Mouse (Mus musculus) liver, embryonic 12.5 days (tissue): ENCODE data around the gene Ryr2. TPM values are rescaled to one million over a fixed set of nuclear protein-coding genes. Genes with fewer than 3 reads are reported as not detected.
"Not testable (repeated sequence)": the region's sequence is repeated elsewhere in the genome, so short reads cannot be mapped to it uniquely, and the experiment has no call there.

ENCODE experiments used
- ATAC-seq: fragments of 200-750 bp; cut with Nextera tagmentation; 2 replicates; pipeline ENCODE4 v1.8.0; 2017; ENCODE audit warnings: moderate number of reproducible peaks, mild to moderate bottlenecking, moderate library complexity
- H3K27ac ChIP-seq: fragments of 300-500 bp; sonication (generic); 2 replicates; pipeline ENCODE4 v1.5.1; 2016; ENCODE audit warnings: mild to moderate bottlenecking
- H3K27me3 ChIP-seq: fragments of 300-500 bp; sonication (generic); replicated peaks from 2 replicates; pipeline ENCODE4 v1.6.1; 2016; ENCODE audit warnings: mild to moderate bottlenecking, moderate library complexity
- H3K36me3 ChIP-seq: fragments of 300-500 bp; sonication (generic); 2 replicates; pipeline ENCODE4 v1.6.1; 2016; ENCODE audit warnings: mild to moderate bottlenecking, moderate library complexity
- H3K4me1 ChIP-seq: fragments of 300-500 bp; sonication (generic); 2 replicates; pipeline ENCODE4 v1.6.1; 2016
- H3K4me2 ChIP-seq: fragments of 300-500 bp; sonication (generic); 2 replicates; pipeline ENCODE4 v1.6.1; 2016; ENCODE audit warnings: mild to moderate bottlenecking, moderate library complexity
- H3K4me3 ChIP-seq: fragments of 300-500 bp; sonication (generic); 2 replicates; pipeline ENCODE4 v1.5.1; 2016; ENCODE audit warnings: mild to moderate bottlenecking, moderate library complexity
- H3K9ac ChIP-seq: fragments of 300-500 bp; sonication (generic); 2 replicates; pipeline ENCODE4 v1.6.1; 2016; ENCODE audit warnings: mild to moderate bottlenecking, moderate library complexity
- H3K9me3 ChIP-seq: fragments of 300-500 bp; sonication (generic); replicated peaks from 2 replicates; pipeline ENCODE4 v1.6.1; 2016; ENCODE audit warnings: mild to moderate bottlenecking, moderate library complexity
- WGBS: fragments of 180-500 bp; shearing (Covaris S2); methylation state at CpG from one replicate; pipeline ENCODE4 v1.1.7; 2016; ENCODE audit not compliant: insufficient replicate concordance; 5-methylcytosine and 5-hydroxymethylcytosine counted together
- polyA plus RNA-seq: library from polyadenylated mRNA; unstranded; fragments of >200 nt; fragmentation: Nextera tagmentation; extraction: Ambion mirVana; gene quantifications from 2 replicates; pipeline ENCODE4 v1.2.1, GENCODE M21; 2016

Gene Ryr2
- polyA plus RNA-seq, result 0.20 and 0.62 TPM in 2 replicates

DNA sequence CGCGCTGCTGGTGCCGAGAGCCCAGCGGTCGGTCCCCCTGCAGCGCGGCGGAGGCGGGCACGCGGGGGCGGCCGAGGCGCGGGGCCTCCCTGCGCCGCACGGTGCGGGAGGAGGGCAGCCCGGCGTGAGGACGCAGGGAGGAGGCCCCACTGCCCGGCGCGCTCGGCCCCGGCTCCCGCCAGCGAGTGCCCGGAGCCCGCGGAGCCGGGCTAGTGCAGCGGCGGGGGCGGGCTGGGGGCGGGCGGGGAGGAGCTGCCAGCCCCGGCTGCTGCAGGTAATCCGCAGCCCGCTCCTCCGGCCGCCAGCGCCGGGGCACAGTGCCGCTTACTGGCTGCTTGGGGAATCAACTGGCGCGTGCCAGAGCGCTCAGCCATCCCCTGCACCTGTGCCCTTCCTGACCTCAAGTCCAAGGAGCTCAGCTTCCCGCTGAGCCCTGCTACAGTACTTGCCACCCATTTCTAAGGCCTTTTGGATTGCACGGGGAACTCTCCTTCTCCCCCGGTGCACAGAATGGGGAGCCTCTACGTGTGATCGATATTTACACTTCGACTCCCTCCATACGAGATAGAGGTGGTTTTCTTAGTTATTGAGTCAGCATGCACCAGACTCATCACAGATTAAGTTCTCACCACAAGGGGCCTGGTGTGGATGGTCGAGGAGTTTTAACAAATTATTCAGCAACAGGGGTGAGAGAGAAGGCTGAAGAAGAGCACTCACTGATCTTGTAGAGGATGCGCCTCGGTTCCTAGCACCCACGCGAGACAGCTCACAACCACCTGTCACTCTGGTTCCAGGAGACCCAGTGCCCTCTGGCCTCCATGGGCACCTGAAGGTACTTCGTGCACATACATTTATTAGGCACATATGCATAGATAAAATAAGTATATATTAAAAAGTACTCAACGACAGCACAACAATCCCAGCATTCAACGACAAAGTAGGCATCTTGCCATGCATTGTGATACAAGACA, at the start of gene Ryr2:
Ryr2 (minus strand) TSS at position 284 of the 971 bp plus-strand sequence.
- no peak within 1 kb of the TSS for H3K9ac ChIP-seq
- peaks cover 68% of the 10 kb centered on the region for H3K27me3 ChIP-seq
- peaks cover 13% of the 10 kb centered on the region for H3K4me1 ChIP-seq
- H3K9me3 ChIP-seq, result no peaks in the 10 kb centered on the region
- peak; percentile 74 for ATAC-seq
- H3K4me3 ChIP-seq, result peak within 1 kb of the TSS; percentile 58
- H3K27ac ChIP-seq, result no peak within 1 kb of the TSS
- H3K4me2 ChIP-seq, result peak within 1 kb of the TSS; percentile 81
- no peaks in the 10 kb centered on the region for H3K36me3 ChIP-seq
- WGBS, result 8% methylated on average over 48 of the region's 64 CpGs

- Histone ChIP-seq H3K9me3 (no peaks in the 10 kb centered on the region), H3K36me3 (no peaks in the 10 kb centered on the region), H3K27me3 (no peaks in the 10 kb centered on the region), H3K4me2 (no peak overlapping the region), H3K4me3 (no peak overlapping the region), H3K9ac (no peak overlapping the region), H3K27ac (no peak overlapping the region), H3K4me1 (no peaks in the 10 kb centered on the region)
- WGBS, result 77% methylated on average over 11 of the region's 11 CpGs
- ATAC-seq, result no peak
Measured at GRCm38 (mm10) chr13:12153922-12154321, 47.2 kb upstream of the Ryr2 start.

DNA sequence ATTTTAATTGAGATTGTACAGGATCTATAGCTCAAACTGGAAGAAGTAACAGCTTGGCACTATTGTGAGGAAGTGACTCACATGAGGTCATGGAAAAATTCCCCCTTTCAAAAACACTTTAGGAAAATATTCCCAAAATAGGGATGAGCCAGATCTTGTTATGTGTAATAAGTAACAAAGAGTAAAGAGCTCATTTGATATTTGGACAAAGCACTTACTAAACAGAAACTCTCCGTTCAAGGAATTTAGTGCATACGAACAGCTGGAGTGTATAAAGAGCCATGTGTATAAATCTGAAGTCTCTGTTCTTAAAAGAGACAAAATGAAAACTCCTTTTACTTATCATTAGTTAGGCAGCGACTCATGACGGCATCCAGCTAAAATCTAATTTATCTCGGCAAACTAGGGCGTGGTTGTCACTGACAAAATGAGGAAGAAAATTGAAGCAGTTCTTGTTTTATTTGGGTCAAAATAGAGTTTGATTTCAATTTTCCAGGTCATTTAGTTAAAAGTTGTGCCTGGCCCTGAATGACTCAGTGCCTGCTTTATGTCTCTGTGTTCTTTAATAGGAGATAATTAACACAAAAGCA, 40.3 kb upstream of the Ryr2 start:
- ATAC-seq, result no peak

GRCm38 (mm10) chr13:12146402-12146801, 39.7 kb upstream of the Ryr2 start:
- H3K4me2 ChIP-seq, result no peak overlapping the region
- no peak overlapping the region for H3K9ac ChIP-seq
- H3K27me3 ChIP-seq, result no peaks in the 10 kb centered on the region
- no peak overlapping the region for H3K4me3 ChIP-seq
- no peaks in the 10 kb centered on the region for H3K9me3 ChIP-seq
- H3K36me3 ChIP-seq, result no peaks in the 10 kb centered on the region
- no peaks in the 10 kb centered on the region for H3K4me1 ChIP-seq
- no peak overlapping the region for H3K27ac ChIP-seq
- 73% methylated on average over 2 of the region's 2 CpGs for WGBS
- ATAC-seq, result no peak

More for the DNA sequence above, 40.3 kb upstream of the Ryr2 start:
- Histone ChIP-seq H3K4me3 (no peak overlapping the region), H3K27ac (no peak overlapping the region), H3K4me1 (no peaks in the 10 kb centered on the region), H3K4me2 (no peak overlapping the region), H3K9ac (no peak overlapping the region), H3K27me3 (no peaks in the 10 kb centered on the region), H3K36me3 (no peaks in the 10 kb centered on the region), H3K9me3 (no peaks in the 10 kb centered on the region)
- 64% methylated on average over 6 of the region's 6 CpGs for WGBS

- Histone ChIP-seq H3K9me3 (no peaks in the 10 kb centered on the region), H3K4me2 (no peak overlapping the region), H3K4me3 (no peak overlapping the region), H3K36me3 (no peaks in the 10 kb centered on the region), H3K4me1 (no peaks in the 10 kb centered on the region), H3K27me3 (no peaks in the 10 kb centered on the region), H3K9ac (no peak overlapping the region), H3K27ac (no peak overlapping the region)
- no peak for ATAC-seq
- WGBS, result 73% methylated on average over 5 of the region's 5 CpGs
Measured at GRCm38 (mm10) chr13:12143347-12143746, 36.6 kb upstream of the Ryr2 start.

DNA sequence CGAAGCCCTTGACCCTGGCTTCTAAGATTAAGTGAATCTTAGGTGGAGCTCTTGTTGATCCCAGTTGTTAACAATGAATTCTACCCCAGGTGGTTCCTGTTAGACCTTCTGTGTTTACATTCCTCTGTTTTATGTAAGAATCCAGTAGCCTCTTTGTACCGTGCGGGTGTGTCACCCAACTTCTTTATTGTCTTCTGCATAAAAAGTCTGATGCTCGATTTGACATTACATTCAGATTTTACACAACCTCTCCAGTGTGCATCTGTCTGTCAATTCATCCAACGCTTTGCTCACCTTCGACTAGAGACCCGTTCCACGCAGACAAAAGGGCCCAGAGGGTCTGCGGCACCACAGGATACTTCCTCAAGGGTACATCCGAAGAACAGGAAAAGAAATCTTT, 29.7 kb upstream of the Ryr2 start:
- H3K4me3 ChIP-seq, H3K9me3 ChIP-seq, ATAC-seq, H3K4me2 ChIP-seq, H3K9ac ChIP-seq, H3K27ac ChIP-seq, H3K27me3 ChIP-seq, H3K36me3 ChIP-seq: not testable (repeated sequence)
- peaks cover 27% of the 10 kb centered on the region for H3K4me1 ChIP-seq
- WGBS, result 83% methylated on average over 10 of the region's 10 CpGs

DNA sequence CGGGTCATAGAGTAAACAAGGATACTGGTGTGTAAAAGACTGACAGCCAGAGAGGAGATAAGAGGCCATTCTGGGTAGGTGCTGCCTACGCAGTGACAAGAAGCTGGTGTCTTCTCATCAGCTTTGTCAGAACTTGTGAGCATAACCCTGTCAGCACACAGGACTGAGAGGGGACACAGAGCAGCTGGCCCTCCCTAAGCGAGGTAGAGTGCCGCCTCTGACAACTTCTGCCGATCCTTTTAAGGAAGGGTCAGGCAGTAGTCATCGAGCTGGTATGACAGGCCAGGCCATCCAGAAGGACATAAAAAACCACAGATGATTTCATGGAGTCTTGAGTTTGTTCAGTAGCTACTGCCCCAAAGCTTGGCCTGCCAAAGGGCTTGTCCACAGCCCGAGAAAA, 26.8 kb upstream of the Ryr2 start:
- Histone ChIP-seq H3K27ac (peak overlapping the region; percentile 84; the same call in 1 of the 2 replicates), H3K9me3 (no peaks in the 10 kb centered on the region), H3K9ac (no peak overlapping the region), H3K4me2 (0 out of 2 replicates have a peak overlapping the region, but pooled peaks have one; percentile 59), H3K36me3 (no peaks in the 10 kb centered on the region), H3K4me3 (no peak overlapping the region), H3K27me3 (no peaks in the 10 kb centered on the region), H3K4me1 (peaks cover 45% of the 10 kb centered on the region)
- 37% methylated on average over 7 of the region's 7 CpGs for WGBS
- ATAC-seq, result peak; percentile 42

DNA sequence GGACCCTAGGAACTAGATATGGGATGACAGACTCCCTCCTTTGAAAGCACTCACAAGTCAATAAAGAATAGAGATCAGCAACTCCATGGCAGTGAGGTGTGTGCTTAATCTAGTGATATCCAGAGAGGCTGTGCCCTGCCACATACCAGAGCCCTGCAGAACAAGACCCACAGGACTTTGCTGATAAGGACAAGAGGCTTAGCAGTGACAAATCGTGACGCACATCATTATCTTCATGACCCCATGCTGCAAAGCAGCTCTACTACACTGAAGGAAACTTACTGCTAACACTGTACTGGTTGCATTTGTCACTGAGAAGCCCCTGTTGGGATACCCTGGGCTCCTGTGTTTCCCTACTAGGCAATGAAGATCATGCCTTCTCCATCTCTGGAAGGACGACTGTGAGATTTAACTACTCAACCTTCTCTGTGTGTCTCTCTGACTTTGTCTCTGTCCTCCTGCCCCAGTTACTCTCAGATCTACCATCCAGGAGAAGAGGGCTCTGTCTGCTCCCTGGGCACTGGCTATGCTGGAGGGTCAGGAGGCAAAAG, 25.5 kb upstream of the Ryr2 start:
- Histone ChIP-seq H3K9ac (peak overlapping the region; percentile 46), H3K4me3 (0 out of 2 replicates have a peak overlapping the region, but pooled peaks have one; percentile 11), H3K4me1 (peaks cover 45% of the 10 kb centered on the region), H3K4me2 (peak overlapping the region; percentile 59), H3K36me3 (no peaks in the 10 kb centered on the region), H3K27ac (peak overlapping the region; percentile 84), H3K9me3 (no peaks in the 10 kb centered on the region), H3K27me3 (no peaks in the 10 kb centered on the region)
- 18% methylated on average over 3 of the region's 3 CpGs for WGBS
- peak; percentile 99 for ATAC-seq

DNA sequence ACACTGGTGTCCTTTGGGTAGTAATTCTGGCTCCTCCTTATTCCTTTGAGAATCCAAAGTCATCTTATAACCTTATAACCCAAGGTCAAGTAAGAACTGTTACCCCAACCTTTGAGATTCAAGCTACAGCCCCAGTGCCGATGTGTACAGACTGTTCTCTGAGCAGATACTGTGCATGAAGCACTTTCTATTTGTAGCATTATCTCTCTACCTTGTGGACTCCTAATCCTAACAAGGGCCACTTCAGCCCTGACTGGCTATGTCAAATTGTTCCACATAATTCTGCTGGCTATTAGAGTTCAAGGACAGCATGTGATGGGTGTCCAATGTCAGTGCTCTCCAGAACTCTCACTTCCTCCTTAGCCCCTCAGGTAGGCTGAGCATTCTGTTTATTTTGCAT, 22.4 kb upstream of the Ryr2 start:
- no peak for ATAC-seq
- H3K9ac ChIP-seq, result no peak overlapping the region
- WGBS, result 76% methylated on average over 1 of the region's 1 CpGs

DNA sequence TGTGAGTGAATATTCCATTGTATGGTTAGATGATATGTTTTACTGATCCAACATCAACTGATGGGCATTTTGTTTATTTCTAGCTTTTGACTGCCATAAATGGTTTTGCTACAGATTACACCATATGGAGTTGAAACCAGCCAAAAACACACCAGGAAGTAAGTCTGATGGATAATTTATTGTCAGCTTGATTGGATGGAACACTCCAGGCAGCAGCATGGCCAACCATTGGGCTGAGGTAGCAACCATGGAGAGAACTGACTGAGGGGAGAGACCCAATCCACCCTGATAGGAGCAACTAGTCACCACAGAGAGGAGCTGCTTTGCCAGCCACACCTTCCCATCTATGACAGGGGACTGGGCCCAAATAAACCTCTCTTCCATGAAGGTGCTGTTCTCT, 19.4 kb upstream of the Ryr2 start:
- Histone ChIP-seq H3K27ac (no peak overlapping the region), H3K4me3 (no peak overlapping the region), H3K4me1 (peaks cover 20% of the 10 kb centered on the region), H3K4me2 (no peak overlapping the region), H3K9me3 (no peaks in the 10 kb centered on the region), H3K9ac (no peak overlapping the region), H3K27me3 (no peaks in the 10 kb centered on the region), H3K36me3 (no peaks in the 10 kb centered on the region)
- no peak for ATAC-seq

More for the DNA sequence above, 22.4 kb upstream of the Ryr2 start:
- peaks cover 51% of the 10 kb centered on the region for H3K4me1 ChIP-seq
- no peak overlapping the region for H3K27ac ChIP-seq
- H3K9me3 ChIP-seq, result no peaks in the 10 kb centered on the region
- H3K4me2 ChIP-seq, result no peak overlapping the region
- H3K4me3 ChIP-seq, result no peak overlapping the region
- H3K27me3 ChIP-seq, result no peaks in the 10 kb centered on the region
- no peaks in the 10 kb centered on the region for H3K36me3 ChIP-seq

DNA sequence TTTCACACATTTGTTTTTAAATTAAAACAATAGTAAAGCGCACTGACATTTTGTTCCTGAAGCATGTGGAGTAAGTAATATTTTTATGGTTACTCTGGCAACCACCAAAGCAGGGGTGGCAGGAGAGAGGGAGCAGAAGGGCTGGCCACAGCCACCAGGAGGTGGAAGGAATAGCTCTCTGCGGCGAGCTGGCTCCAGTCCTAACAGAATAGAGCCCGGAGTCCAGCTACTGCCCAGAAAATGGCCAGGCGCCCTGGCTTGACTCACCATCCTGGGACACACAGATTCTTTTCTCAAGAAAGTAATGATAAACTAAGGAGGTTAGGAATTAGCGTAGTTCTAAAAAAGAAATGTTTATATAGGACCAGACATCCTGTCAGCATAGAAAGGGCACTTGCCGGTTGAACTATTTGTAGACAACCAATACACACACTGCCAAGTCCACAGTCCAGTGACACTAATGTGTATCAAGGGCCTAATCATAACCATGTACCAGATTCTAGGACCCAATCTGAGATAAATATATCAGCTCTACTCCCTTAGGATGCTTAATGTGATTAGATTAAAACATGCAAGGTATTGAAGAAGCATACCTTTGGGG, 18.3 kb upstream of the Ryr2 start:
- H3K36me3 ChIP-seq, result no peaks in the 10 kb centered on the region
- WGBS, result 74% methylated on average over 7 of the region's 7 CpGs
- no peak for ATAC-seq
- no peak overlapping the region for H3K4me2 ChIP-seq
- H3K9me3 ChIP-seq, result no peaks in the 10 kb centered on the region
- no peak overlapping the region for H3K9ac ChIP-seq
- peaks cover 10% of the 10 kb centered on the region for H3K4me1 ChIP-seq
- H3K4me3 ChIP-seq, result no peak overlapping the region
- no peaks in the 10 kb centered on the region for H3K27me3 ChIP-seq
- no peak overlapping the region for H3K27ac ChIP-seq

- WGBS, result 73% methylated on average over 8 of the region's 8 CpGs
- Histone ChIP-seq H3K9ac (no peak overlapping the region), H3K27me3 (no peaks in the 10 kb centered on the region; the same call in 1 of the 2 replicates), H3K4me2 (no peak overlapping the region), H3K9me3 (no peaks in the 10 kb centered on the region), H3K4me1 (no peaks in the 10 kb centered on the region), H3K27ac (no peak overlapping the region), H3K36me3 (no peaks in the 10 kb centered on the region), H3K4me3 (no peak overlapping the region)
- no peak for ATAC-seq
Measured at GRCm38 (mm10) chr13:12115551-12115950, 8.8 kb upstream of the Ryr2 start.
